Mouse (Mus musculus): ENCODE results near the gene Tmem132c.

DNA sequence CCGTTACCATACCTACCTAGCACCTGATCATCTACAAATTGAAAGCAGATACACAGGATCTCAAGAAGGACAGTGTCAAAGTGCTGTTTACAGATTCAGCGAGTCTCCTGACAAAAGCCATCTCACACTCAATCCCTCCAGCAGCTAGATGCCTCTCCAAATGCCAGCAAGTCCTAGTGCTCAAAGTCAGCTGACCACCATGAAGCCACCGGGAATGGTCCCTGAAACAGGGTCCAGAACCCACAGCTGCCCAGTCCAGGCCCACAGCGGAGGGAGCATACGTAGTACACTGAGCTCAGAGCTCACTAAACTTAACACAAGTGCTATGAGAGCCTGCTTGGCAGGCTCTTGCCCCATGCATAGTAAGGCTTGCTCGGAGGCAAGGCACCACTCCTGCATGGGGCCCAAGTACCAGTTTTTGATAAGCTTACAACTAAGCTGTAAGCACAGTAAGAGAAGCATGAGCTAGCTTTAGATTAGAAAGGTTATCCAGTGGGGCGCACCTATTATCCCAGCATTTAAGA is 367.6 kb downstream of the Tmem132c start:
- TF ChIP-seq CTCF (IDR thresholded peaks at IDR 0.05; ENCODE audit: low read depth) (no peak), EP300 (IDR thresholded peaks at IDR 0.05; ENCODE audit: low read depth) (no peak)

All from liver, embryonic 14.5 days (tissue).